Mouse (Mus musculus) erythroblast, embryonic 14.5 days (primary cell): ENCODE data around the gene Gucd1.

Source experiments
- GATA1 ChIP-seq: IDR thresholded peaks from 2 replicates; pipeline ENCODE4 v1.6.1; 2012; ENCODE audit warnings: low read length, inconsistent platforms, mixed read lengths
- TAL1 ChIP-seq: IDR thresholded peaks from 3 replicates; pipeline ENCODE4 v1.6.1; 2012; ENCODE audit warnings: low read length, inconsistent platforms, mixed read lengths

GRCm38 (mm10) chr10:75322966-75323365, 194.8 kb downstream of the Gucd1 start:
- TF ChIP-seq GATA1 = no peak
- no peak for TF ChIP-seq TAL1
